Mouse (Mus musculus): Measurements from ENCODE around the gene Efl1. TPM values are rescaled to one million over a fixed set of nuclear protein-coding genes. Genes with fewer than 3 reads are reported as not detected.
"Not testable (repeated sequence)": the region's sequence is repeated elsewhere in the genome, so short reads cannot be mapped to it uniquely, and the experiment has no call there.

The Efl1 gene
- polyA plus RNA-seq, 1 experiment from 2014 or later = 20.1 TPM

- whole genome bisulfite sequencing = 81% methylated on average over 29 of the region's 29 CpGs
- peaks cover 12% of the 10 kb centered on the region for H3K4me1 ChIP-seq
- not testable (repeated sequence) for H3K4me2 ChIP-seq; H3K27ac ChIP-seq; H3K36me3 ChIP-seq; H3K9ac ChIP-seq; H3K4me3 ChIP-seq (replicated peaks); H3K9me3 ChIP-seq (replicated peaks); H3K27me3 ChIP-seq
- peak; percentile 98 for ATAC-seq (replicated peaks; ENCODE audit: low FRiP score)
These were observed 122.7 kb downstream of the Efl1 start for GRCm38 (mm10) chr7:82770957-82771660.

DNA sequence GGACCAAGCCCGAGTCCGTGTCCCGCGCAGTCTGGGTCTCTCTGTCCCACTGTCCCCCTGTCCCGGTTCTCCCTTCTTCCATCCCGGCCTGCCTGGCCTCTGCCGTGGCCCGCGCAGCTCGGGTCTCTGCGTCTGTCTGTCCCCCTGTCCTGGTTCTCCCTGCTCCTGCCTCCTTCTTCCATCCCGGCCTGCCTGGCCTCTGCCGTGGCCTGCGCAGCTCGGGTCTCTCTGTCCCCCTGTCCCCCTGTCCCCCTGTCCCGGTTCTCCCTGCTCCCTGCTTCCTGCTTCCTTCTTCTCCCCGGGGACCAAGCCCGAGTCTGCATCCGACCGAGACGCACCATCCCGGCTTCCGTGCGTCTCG is 123.2 kb downstream of the Efl1 start:
- not testable (repeated sequence) for H3K9me3 ChIP-seq (replicated peaks); H3K36me3 ChIP-seq; H3K27ac ChIP-seq; H3K9ac ChIP-seq; H3K4me3 ChIP-seq (replicated peaks); H3K27me3 ChIP-seq; H3K4me2 ChIP-seq
- peak; percentile 24; the same call in 1 of the 2 replicates for ATAC-seq (replicated peaks; ENCODE audit: low FRiP score)
- H3K4me1 ChIP-seq = peaks cover 12% of the 10 kb centered on the region
- WGBS = 87% methylated on average over 25 of the region's 25 CpGs

GRCm38 (mm10) chr7:82772481-82772880 is 124.1 kb downstream of the Efl1 start:
- H3K4me2 ChIP-seq = no peak overlapping the region
- WGBS = 51% methylated on average over 14 of the region's 14 CpGs
- no peak overlapping the region for H3K9ac ChIP-seq
- peak overlapping the region; percentile 54 for H3K27ac ChIP-seq
- H3K9me3 ChIP-seq (replicated peaks) = no peaks in the 10 kb centered on the region
- H3K36me3 ChIP-seq = peaks cover 7% of the 10 kb centered on the region; the same call in 1 of the 2 replicates
- no peaks in the 10 kb centered on the region for H3K27me3 ChIP-seq
- ATAC-seq (replicated peaks; ENCODE audit: low FRiP score) = 0 out of 2 replicates have a peak, but pooled peaks have one; percentile 17
- peaks cover 12% of the 10 kb centered on the region for H3K4me1 ChIP-seq
- H3K4me3 ChIP-seq (replicated peaks) = no peak overlapping the region

- 19% methylated on average over 9 of the region's 9 CpGs for WGBS
- no peak overlapping the region for H3K9ac ChIP-seq
- H3K36me3 ChIP-seq = peaks cover 10% of the 10 kb centered on the region; the same call in 1 of the 2 replicates
- H3K4me1 ChIP-seq = peaks cover 12% of the 10 kb centered on the region
- peak; percentile 69 for ATAC-seq (replicated peaks; ENCODE audit: low FRiP score)
- no peaks in the 10 kb centered on the region for H3K27me3 ChIP-seq
- H3K9me3 ChIP-seq (replicated peaks) = no peaks in the 10 kb centered on the region
- H3K27ac ChIP-seq = peak overlapping the region; percentile 54
- no peak overlapping the region for H3K4me3 ChIP-seq (replicated peaks)
- no peak overlapping the region for H3K4me2 ChIP-seq
These were observed 124.7 kb downstream of the Efl1 start for GRCm38 (mm10) chr7:82773150-82773549.

DNA sequence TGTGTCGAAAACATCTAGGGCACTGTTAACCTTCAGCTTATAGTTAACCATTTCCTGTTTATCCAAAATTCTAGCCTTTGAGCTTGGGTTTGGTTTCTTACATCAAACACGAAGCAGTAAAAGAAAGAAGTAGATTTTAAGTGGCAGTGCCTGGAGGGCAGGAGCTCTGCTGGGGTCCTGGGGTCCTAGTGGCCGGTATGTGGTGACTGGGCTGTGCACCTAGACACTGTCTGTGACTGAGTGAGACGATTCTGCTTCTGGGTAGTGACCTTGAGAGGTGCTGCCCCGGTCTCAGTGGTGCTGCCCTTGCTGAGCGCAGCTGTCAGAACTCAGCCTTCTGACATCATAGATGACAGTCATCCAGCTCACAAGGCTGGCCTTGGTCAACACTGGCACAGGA is 125.5 kb downstream of the Efl1 start:
- Histone ChIP-seq H3K9me3 (replicated peaks) (no peaks in the 10 kb centered on the region), H3K27ac (no peak overlapping the region), H3K27me3 (no peaks in the 10 kb centered on the region), H3K9ac (no peak overlapping the region), H3K4me3 (replicated peaks) (no peak overlapping the region), H3K4me2 (no peak overlapping the region), H3K36me3 (peaks cover 10% of the 10 kb centered on the region; the same call in 1 of the 2 replicates), H3K4me1 (peaks cover 12% of the 10 kb centered on the region)
- 65% methylated on average over 6 of the region's 6 CpGs for WGBS
- ATAC-seq (replicated peaks; ENCODE audit: low FRiP score) = no peak

- Histone ChIP-seq H3K27ac (no peak overlapping the region), H3K4me3 (replicated peaks) (no peak overlapping the region), H3K36me3 (peaks cover 10% of the 10 kb centered on the region; the same call in 1 of the 2 replicates), H3K9ac (no peak overlapping the region), H3K9me3 (replicated peaks) (no peaks in the 10 kb centered on the region), H3K4me1 (peaks cover 12% of the 10 kb centered on the region), H3K4me2 (no peak overlapping the region), H3K27me3 (no peaks in the 10 kb centered on the region)
- ATAC-seq (replicated peaks; ENCODE audit: low FRiP score) = no peak
- WGBS = 92% methylated on average over 3 of the region's 3 CpGs
These were observed 126.7 kb downstream of the Efl1 start for GRCm38 (mm10) chr7:82775090-82775489.

DNA sequence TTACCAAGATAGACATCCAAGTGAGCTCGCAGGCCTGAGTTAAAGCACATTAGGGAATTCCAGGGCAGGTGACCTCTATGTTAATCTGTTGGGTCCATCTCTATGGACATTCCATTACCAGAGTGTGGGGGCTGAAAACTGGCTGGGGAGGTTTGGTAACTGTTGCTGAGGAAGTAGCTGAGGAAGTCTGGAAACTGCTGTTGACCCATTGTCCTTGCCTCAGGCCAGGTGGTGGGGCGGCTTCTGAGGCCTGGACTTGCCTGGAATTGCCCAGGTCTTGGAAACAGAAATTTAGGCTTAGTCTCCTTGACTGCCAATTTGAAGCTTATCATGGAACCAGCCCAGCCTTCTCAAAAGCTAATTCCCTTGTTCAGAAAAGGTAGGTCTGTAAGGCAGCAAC is 134.7 kb downstream of the Efl1 start:
- Histone ChIP-seq H3K4me3 (replicated peaks) (no peak overlapping the region), H3K36me3 (no peaks in the 10 kb centered on the region), H3K4me1 (no peaks in the 10 kb centered on the region), H3K9me3 (replicated peaks) (no peaks in the 10 kb centered on the region), H3K4me2 (no peak overlapping the region), H3K27ac (no peak overlapping the region), H3K27me3 (no peaks in the 10 kb centered on the region), H3K9ac (no peak overlapping the region)
- no peak for ATAC-seq (replicated peaks; ENCODE audit: low FRiP score)
- WGBS = 61% methylated on average over 2 of the region's 2 CpGs

DNA sequence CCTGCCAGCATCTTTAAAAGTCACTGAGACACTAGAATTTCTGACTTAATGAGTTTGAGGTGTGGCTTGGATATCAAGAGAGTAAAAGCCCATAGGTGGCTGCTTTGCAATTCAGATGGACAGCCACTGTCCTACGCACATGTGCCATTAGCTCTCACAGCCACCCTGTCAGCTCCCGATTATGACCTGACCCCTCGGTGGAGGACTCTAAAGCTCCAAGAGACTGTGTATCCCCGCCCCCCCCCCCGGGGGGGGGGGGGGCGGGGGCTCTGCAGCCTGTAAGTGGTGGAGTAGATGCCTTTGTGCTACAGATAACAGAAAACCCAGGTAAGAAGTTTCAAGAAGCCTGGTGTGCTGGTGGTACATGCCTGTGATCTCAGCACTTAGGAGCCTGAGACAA is 135.3 kb downstream of the Efl1 start:
- no peak for ATAC-seq (replicated peaks; ENCODE audit: low FRiP score)
- Histone ChIP-seq H3K4me3 (replicated peaks) (no peak overlapping the region), H3K27ac (no peak overlapping the region), H3K4me1 (no peaks in the 10 kb centered on the region), H3K4me2 (no peak overlapping the region), H3K9ac (no peak overlapping the region), H3K36me3 (no peaks in the 10 kb centered on the region), H3K27me3 (no peaks in the 10 kb centered on the region), H3K9me3 (replicated peaks) (no peaks in the 10 kb centered on the region)
- WGBS = 20% methylated on average over 5 of the region's 6 CpGs

- no peak overlapping the region for H3K4me3 ChIP-seq (replicated peaks)
- no peak overlapping the region for H3K27ac ChIP-seq
- H3K9ac ChIP-seq = no peak overlapping the region
- ATAC-seq (replicated peaks; ENCODE audit: low FRiP score) = no peak
- H3K27me3 ChIP-seq = no peaks in the 10 kb centered on the region
- H3K4me1 ChIP-seq = no peaks in the 10 kb centered on the region
- WGBS = 71% methylated on average over 6 of the region's 6 CpGs
- no peaks in the 10 kb centered on the region for H3K36me3 ChIP-seq
- no peaks in the 10 kb centered on the region for H3K9me3 ChIP-seq (replicated peaks)
- H3K4me2 ChIP-seq = no peak overlapping the region
These were observed 137.0 kb downstream of the Efl1 start for GRCm38 (mm10) chr7:82785335-82785934.

DNA sequence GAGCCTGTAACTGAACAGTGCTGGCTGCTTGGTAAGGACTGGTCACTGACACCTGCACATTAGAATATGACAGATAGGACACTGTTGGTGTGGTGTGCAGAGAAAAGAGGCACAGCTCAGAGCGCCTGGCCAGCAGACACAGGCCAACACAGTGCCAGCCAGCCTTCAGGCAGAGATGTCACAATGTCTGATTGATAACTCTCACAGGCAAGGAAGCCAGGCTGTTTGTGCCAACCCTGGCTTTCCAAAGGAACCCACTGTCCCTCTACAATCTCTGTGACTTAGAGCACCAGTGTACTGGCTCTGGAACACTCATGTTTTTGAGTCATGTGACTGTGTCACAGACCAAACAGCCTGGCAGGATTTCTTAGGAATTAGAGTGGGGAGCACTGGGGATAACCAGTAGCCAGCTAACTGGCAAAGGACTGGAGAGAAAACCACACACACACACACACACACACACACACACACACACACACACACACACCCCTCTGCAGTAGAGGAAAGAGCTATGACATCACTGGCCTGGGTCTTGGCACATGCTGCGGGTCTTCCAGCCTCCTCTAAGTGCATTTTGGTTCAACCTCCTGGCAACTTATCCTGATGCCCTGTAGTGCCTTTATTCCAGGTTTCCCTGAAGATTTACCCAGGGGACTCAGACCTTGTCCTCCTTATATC is 137.7 kb downstream of the Efl1 start:
- WGBS = 83% methylated on average over 2 of the region's 2 CpGs
- H3K27me3 ChIP-seq = no peaks in the 10 kb centered on the region
- H3K9ac ChIP-seq = no peak overlapping the region
- no peak for ATAC-seq (replicated peaks; ENCODE audit: low FRiP score)
- no peaks in the 10 kb centered on the region for H3K36me3 ChIP-seq
- no peak overlapping the region for H3K4me3 ChIP-seq (replicated peaks)
- H3K4me1 ChIP-seq = no peaks in the 10 kb centered on the region
- H3K4me2 ChIP-seq = no peak overlapping the region
- H3K27ac ChIP-seq = no peak overlapping the region
- no peaks in the 10 kb centered on the region for H3K9me3 ChIP-seq (replicated peaks)

DNA sequence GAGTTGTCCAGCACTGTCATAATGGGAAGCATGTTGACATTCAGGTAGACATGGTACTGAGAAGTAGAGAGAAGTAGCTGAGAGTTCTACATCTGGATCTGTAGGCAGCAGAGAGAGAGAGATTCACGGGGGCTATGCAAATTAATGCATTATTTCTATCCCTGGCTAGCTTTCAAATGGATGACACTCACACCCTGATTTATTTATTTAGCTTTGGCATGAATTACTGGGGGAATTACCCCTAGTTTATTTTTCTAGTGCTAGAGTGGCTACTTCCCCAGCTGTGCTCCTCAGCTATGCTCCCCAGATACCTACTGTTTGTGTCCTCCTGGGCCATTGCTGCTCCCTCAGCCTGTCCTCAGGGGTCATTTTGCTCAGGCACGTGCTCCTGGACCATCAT is 144.2 kb downstream of the Efl1 start:
- Histone ChIP-seq H3K9ac (no peak overlapping the region), H3K27me3 (no peaks in the 10 kb centered on the region), H3K4me2 (no peak overlapping the region), H3K4me1 (no peaks in the 10 kb centered on the region), H3K36me3 (no peaks in the 10 kb centered on the region), H3K27ac (no peak overlapping the region), H3K9me3 (replicated peaks) (no peaks in the 10 kb centered on the region), H3K4me3 (replicated peaks) (no peak overlapping the region)
- no peak for ATAC-seq (replicated peaks; ENCODE audit: low FRiP score)
- WGBS = 36% methylated on average over 2 of the region's 2 CpGs

- no peak overlapping the region for H3K27ac ChIP-seq
- no peaks in the 10 kb centered on the region for H3K9me3 ChIP-seq (replicated peaks)
- H3K4me1 ChIP-seq = no peaks in the 10 kb centered on the region
- no peak overlapping the region for H3K9ac ChIP-seq
- H3K36me3 ChIP-seq = no peaks in the 10 kb centered on the region
- H3K4me3 ChIP-seq (replicated peaks) = no peak overlapping the region
- WGBS = 96% methylated on average over 1 of the region's 1 CpGs
- H3K4me2 ChIP-seq = no peak overlapping the region
- no peak for ATAC-seq (replicated peaks; ENCODE audit: low FRiP score)
- H3K27me3 ChIP-seq = no peaks in the 10 kb centered on the region
These were observed 144.7 kb downstream of the Efl1 start for GRCm38 (mm10) chr7:82793111-82793510.

Data from kidney, embryonic 15.5 days (tissue).